8 mouse cellular contexts compared by ENCODE assay signal in genomic region chr2:75152477-75152990, GRCm38 (mm10).
A peak's percentile ranks its signal among the peaks of the same experiment; 100 is the strongest.
DNase-seq lines count a peak whose midpoint lies in the region; ATAC-seq lines count a peak whose summit lies in the region.

No protein-coding gene starts in this region.

- no peak for ATAC-seq in forebrain, embryonic 11.5 days (replicated peaks; ENCODE audit: low FRiP score)
- no peak for ATAC-seq in forebrain, embryonic 16.5 days
- no peak for ATAC-seq in midbrain, embryonic 14.5 days (ENCODE audit: low FRiP score, low TSS enrichment)
- no peak for ATAC-seq in midbrain, embryonic 15.5 days (replicated peaks)
- no peak for ATAC-seq in inflammation-experienced regulatory T-cells, adult 6 months

- no peaks in the 10 kb centered on the region for H3K27me3 ChIP-seq in forebrain, embryonic 11.5 days (ENCODE audit: control insufficient read depth, insufficient read depth, low read length)
- no peaks in the 10 kb centered on the region for H3K27me3 ChIP-seq in forebrain, embryonic 16.5 days (replicated peaks; ENCODE audit: control insufficient read depth, insufficient read depth, low read length)
- no peaks in the 10 kb centered on the region for H3K27me3 ChIP-seq in midbrain, embryonic 14.5 days (ENCODE audit: control insufficient read depth, insufficient read depth, low read length)
- no peaks in the 10 kb centered on the region for H3K27me3 ChIP-seq in midbrain, embryonic 15.5 days (replicated peaks)

- WGBS in forebrain, embryonic 11.5 days = 32% methylated on average over 6 of the region's 6 CpGs
- WGBS in forebrain, embryonic 16.5 days = 29% methylated on average over 6 of the region's 6 CpGs
- 28% methylated on average over 6 of the region's 6 CpGs for WGBS in midbrain, embryonic 14.5 days
- 28% methylated on average over 6 of the region's 6 CpGs for WGBS in midbrain, embryonic 15.5 days

- no peaks in the 10 kb centered on the region for H3K4me1 ChIP-seq in forebrain, embryonic 11.5 days (replicated peaks; ENCODE audit: control insufficient read depth, insufficient read depth, low read length)
- H3K4me1 ChIP-seq in forebrain, embryonic 16.5 days (replicated peaks; ENCODE audit: control insufficient read depth, insufficient read depth, low read length) = 0 out of 2 replicates have a peak, but pooled peaks cover 2% of the 10 kb centered on the region
- H3K4me1 ChIP-seq in midbrain, embryonic 14.5 days (ENCODE audit: control insufficient read depth, insufficient read depth, low read length) = no peaks in the 10 kb centered on the region
- H3K4me1 ChIP-seq in midbrain, embryonic 15.5 days = no peaks in the 10 kb centered on the region

- peak; percentile 63 for DNase-seq in forebrain, embryonic 11.5 days (ENCODE audit: low spot score)
- peak; percentile 54 for DNase-seq in midbrain, embryonic 14.5 days
- DNase-seq in c-Kit-positive CD71-positive TER-119-positive erythroid progenitor cells, embryonic 14.5 days (ENCODE audit: low spot score) = peak; percentile 38
- peak; percentile 48 for DNase-seq in lung, postnatal 14 days
- no peak for DNase-seq in left cerebral cortex, postnatal 25 days (ENCODE audit: low spot score in 2 of 2)

- no peak overlapping the region for H3K9ac ChIP-seq in forebrain, embryonic 11.5 days (ENCODE audit: low read length)
- no peak overlapping the region for H3K9ac ChIP-seq in forebrain, embryonic 16.5 days (replicated peaks; ENCODE audit: low read depth, low read length)
- H3K9ac ChIP-seq in midbrain, embryonic 14.5 days (replicated peaks; ENCODE audit: low read length) = no peak overlapping the region
- H3K9ac ChIP-seq in midbrain, embryonic 15.5 days = no peak overlapping the region

- intact Hi-C loops in left cerebral cortex, postnatal 25 days (cut with DNase I) = loop anchor here (5.0 kb wide), 2 partner anchors 160 to 450 kb away; no protein-coding TSS in a partner anchor

- no peak overlapping the region for H3K4me2 ChIP-seq in forebrain, embryonic 11.5 days (ENCODE audit: low read depth, low read length, severe bottlenecking)
- H3K4me2 ChIP-seq in forebrain, embryonic 16.5 days (ENCODE audit: low read length) = no peak overlapping the region
- no peak overlapping the region for H3K4me2 ChIP-seq in midbrain, embryonic 14.5 days (ENCODE audit: low read length)
- no peak overlapping the region for H3K4me2 ChIP-seq in midbrain, embryonic 15.5 days

- H3K27ac ChIP-seq in forebrain, embryonic 11.5 days (ENCODE audit: low read depth, low read length) = no peak overlapping the region
- H3K27ac ChIP-seq in forebrain, embryonic 16.5 days (ENCODE audit: low read length) = no peak overlapping the region
- no peak overlapping the region for H3K27ac ChIP-seq in midbrain, embryonic 14.5 days (replicated peaks; ENCODE audit: low read depth, low read length)
- H3K27ac ChIP-seq in midbrain, embryonic 15.5 days = no peak overlapping the region

- H3K9me3 ChIP-seq in forebrain, embryonic 11.5 days (ENCODE audit: control insufficient read depth, low read length) = no peaks in the 10 kb centered on the region
- no peaks in the 10 kb centered on the region for H3K9me3 ChIP-seq in forebrain, embryonic 16.5 days (ENCODE audit: control insufficient read depth, low read length)
- H3K9me3 ChIP-seq in midbrain, embryonic 14.5 days (ENCODE audit: control insufficient read depth, low read length) = no peaks in the 10 kb centered on the region
- no peaks in the 10 kb centered on the region for H3K9me3 ChIP-seq in midbrain, embryonic 15.5 days

- H3K36me3 ChIP-seq in forebrain, embryonic 11.5 days (ENCODE audit: control insufficient read depth, insufficient read depth, low read length) = no peaks in the 10 kb centered on the region
- no peaks in the 10 kb centered on the region for H3K36me3 ChIP-seq in forebrain, embryonic 16.5 days (ENCODE audit: control insufficient read depth, insufficient read depth)
- H3K36me3 ChIP-seq in midbrain, embryonic 14.5 days (ENCODE audit: control insufficient read depth, insufficient read depth, low read length) = no peaks in the 10 kb centered on the region
- H3K36me3 ChIP-seq in midbrain, embryonic 15.5 days (replicated peaks) = no peaks in the 10 kb centered on the region

- no peak overlapping the region for H3K4me3 ChIP-seq in forebrain, embryonic 11.5 days (ENCODE audit: low read depth, low read length)
- H3K4me3 ChIP-seq in forebrain, embryonic 16.5 days (replicated peaks; ENCODE audit: low read length) = no peak overlapping the region
- no peak overlapping the region for H3K4me3 ChIP-seq in midbrain, embryonic 14.5 days (replicated peaks; ENCODE audit: low read depth, low read length)
- H3K4me3 ChIP-seq in midbrain, embryonic 15.5 days = no peak overlapping the region

Comparison
In these comparisons a context has a peak if more than half of its experiments do, and no peak if none do; other contexts are left out.
1. DNase-seq: peak in forebrain, embryonic 11.5 days (single experiment), midbrain, embryonic 14.5 days (single experiment), c-Kit-positive CD71-positive TER-119-positive erythroid progenitor cells, embryonic 14.5 days (single experiment) and lung, postnatal 14 days (single experiment); none in left cerebral cortex, postnatal 25 days (0 of 2).